Mouse (Mus musculus): Measurements from ENCODE around the gene Usp6nl. TPM values are rescaled to one million over a fixed set of nuclear protein-coding genes. Genes with fewer than 3 reads are reported as not detected.

Usp6nl gene
- polyA plus RNA-seq, 1 experiment from 2014 or later: 10.2 TPM

GRCm38 (mm10) chr2:6376071-6376470 lies 53.6 kb downstream of the Usp6nl start:
- H3K9me3 ChIP-seq (replicated peaks): no peaks in the 10 kb centered on the region
- H3K4me1 ChIP-seq (replicated peaks): peaks cover 24% of the 10 kb centered on the region
- no peak overlapping the region for H3K4me3 ChIP-seq
- H3K27me3 ChIP-seq (replicated peaks): no peaks in the 10 kb centered on the region
- H3K27ac ChIP-seq (ENCODE audit: poor library complexity, severe bottlenecking): no peak overlapping the region
- H3K36me3 ChIP-seq: no peaks in the 10 kb centered on the region
- no peak overlapping the region for H3K4me2 ChIP-seq
- WGBS: 90% methylated on average over 8 of the region's 8 CpGs
- ATAC-seq (ENCODE audit: insufficient number of reproducible peaks, low FRiP score): no peak
- H3K9ac ChIP-seq: no peak overlapping the region

- no peaks in the 10 kb centered on the region for H3K27me3 ChIP-seq (replicated peaks)
- no peak overlapping the region for H3K9ac ChIP-seq
- no peak overlapping the region for H3K4me3 ChIP-seq
- ATAC-seq (ENCODE audit: insufficient number of reproducible peaks, low FRiP score): no peak
- peaks cover 24% of the 10 kb centered on the region for H3K4me1 ChIP-seq (replicated peaks)
- 70% methylated on average over 4 of the region's 4 CpGs for WGBS
- H3K36me3 ChIP-seq: no peaks in the 10 kb centered on the region
- no peak overlapping the region for H3K27ac ChIP-seq (ENCODE audit: poor library complexity, severe bottlenecking)
- H3K9me3 ChIP-seq (replicated peaks): no peaks in the 10 kb centered on the region
- no peak overlapping the region for H3K4me2 ChIP-seq
Measured at GRCm38 (mm10) chr2:6376941-6377340, 54.5 kb downstream of the Usp6nl start.

- H3K4me2 ChIP-seq: no peak overlapping the region
- 47% methylated on average over 8 of the region's 8 CpGs for WGBS
- H3K9me3 ChIP-seq (replicated peaks): no peaks in the 10 kb centered on the region
- no peak for ATAC-seq (ENCODE audit: insufficient number of reproducible peaks, low FRiP score)
- H3K36me3 ChIP-seq: no peaks in the 10 kb centered on the region
- no peak overlapping the region for H3K9ac ChIP-seq
- H3K4me3 ChIP-seq: no peak overlapping the region
- H3K27me3 ChIP-seq (replicated peaks): no peaks in the 10 kb centered on the region
- H3K4me1 ChIP-seq (replicated peaks): peaks cover 24% of the 10 kb centered on the region
- no peak overlapping the region for H3K27ac ChIP-seq (ENCODE audit: poor library complexity, severe bottlenecking)
Measured at GRCm38 (mm10) chr2:6378590-6379205, 56.2 kb downstream of the Usp6nl start.

GRCm38 (mm10) chr2:6379731-6380212 lies 57.3 kb downstream of the Usp6nl start:
- H3K36me3 ChIP-seq: no peaks in the 10 kb centered on the region
- no peak overlapping the region for H3K27ac ChIP-seq (ENCODE audit: poor library complexity, severe bottlenecking)
- no peaks in the 10 kb centered on the region for H3K27me3 ChIP-seq (replicated peaks)
- no peak overlapping the region for H3K4me2 ChIP-seq
- H3K9ac ChIP-seq: no peak overlapping the region
- H3K4me3 ChIP-seq: no peak overlapping the region
- ATAC-seq (ENCODE audit: insufficient number of reproducible peaks, low FRiP score): no peak
- H3K9me3 ChIP-seq (replicated peaks): no peaks in the 10 kb centered on the region
- H3K4me1 ChIP-seq (replicated peaks): peaks cover 24% of the 10 kb centered on the region
- 81% methylated on average over 8 of the region's 8 CpGs for WGBS

- Histone ChIP-seq H3K36me3 (no peaks in the 10 kb centered on the region), H3K27ac (ENCODE audit: poor library complexity, severe bottlenecking) (no peak overlapping the region), H3K4me3 (no peak overlapping the region), H3K9me3 (replicated peaks) (no peaks in the 10 kb centered on the region), H3K4me1 (replicated peaks) (peaks cover 24% of the 10 kb centered on the region), H3K27me3 (replicated peaks) (no peaks in the 10 kb centered on the region), H3K9ac (no peak overlapping the region), H3K4me2 (no peak overlapping the region)
- WGBS: 77% methylated on average over 9 of the region's 9 CpGs
- ATAC-seq (ENCODE audit: insufficient number of reproducible peaks, low FRiP score): no peak
Measured at GRCm38 (mm10) chr2:6380401-6380800, 57.9 kb downstream of the Usp6nl start.

GRCm38 (mm10) chr2:6384407-6385146 lies 62.1 kb downstream of the Usp6nl start:
- no peak overlapping the region for H3K27ac ChIP-seq (ENCODE audit: poor library complexity, severe bottlenecking)
- ATAC-seq (ENCODE audit: insufficient number of reproducible peaks, low FRiP score): no peak
- 83% methylated on average over 14 of the region's 14 CpGs for WGBS

GRCm38 (mm10) chr2:6389162-6389561 lies 66.7 kb downstream of the Usp6nl start:
- no peaks in the 10 kb centered on the region for H3K27me3 ChIP-seq (replicated peaks)
- H3K4me2 ChIP-seq: no peak overlapping the region
- H3K9me3 ChIP-seq (replicated peaks): no peaks in the 10 kb centered on the region
- H3K36me3 ChIP-seq: peaks cover 5% of the 10 kb centered on the region; the same call in 1 of the 2 replicates
- peaks cover 23% of the 10 kb centered on the region for H3K4me1 ChIP-seq (replicated peaks)
- H3K9ac ChIP-seq: no peak overlapping the region
- no peak overlapping the region for H3K4me3 ChIP-seq
- WGBS: 57% methylated on average over 3 of the region's 3 CpGs
- H3K27ac ChIP-seq (ENCODE audit: poor library complexity, severe bottlenecking): no peak overlapping the region
- ATAC-seq (ENCODE audit: insufficient number of reproducible peaks, low FRiP score): no peak

More at GRCm38 (mm10) chr2:6384407-6385146, 62.1 kb downstream of the Usp6nl start:
- Histone ChIP-seq H3K4me1 (replicated peaks) (peaks cover 24% of the 10 kb centered on the region), H3K9me3 (replicated peaks) (no peaks in the 10 kb centered on the region), H3K9ac (no peak overlapping the region), H3K36me3 (no peaks in the 10 kb centered on the region), H3K27me3 (replicated peaks) (no peaks in the 10 kb centered on the region), H3K4me3 (no peak overlapping the region), H3K4me2 (no peak overlapping the region)

GRCm38 (mm10) chr2:6391261-6391660 lies 68.8 kb downstream of the Usp6nl start:
- ATAC-seq (ENCODE audit: insufficient number of reproducible peaks, low FRiP score): no peak
- WGBS: 29% methylated on average over 3 of the region's 3 CpGs
- no peaks in the 10 kb centered on the region for H3K27me3 ChIP-seq (replicated peaks)

GRCm38 (mm10) chr2:6391940-6392339 lies 69.5 kb downstream of the Usp6nl start:
- ATAC-seq (ENCODE audit: insufficient number of reproducible peaks, low FRiP score): no peak
- no peak overlapping the region for H3K9ac ChIP-seq
- H3K27me3 ChIP-seq (replicated peaks): no peaks in the 10 kb centered on the region
- 61% methylated on average over 6 of the region's 6 CpGs for WGBS
- no peak overlapping the region for H3K4me3 ChIP-seq
- H3K4me1 ChIP-seq (replicated peaks): peaks cover 35% of the 10 kb centered on the region
- no peak overlapping the region for H3K27ac ChIP-seq (ENCODE audit: poor library complexity, severe bottlenecking)
- H3K9me3 ChIP-seq (replicated peaks): no peaks in the 10 kb centered on the region
- H3K4me2 ChIP-seq: no peak overlapping the region
- H3K36me3 ChIP-seq: peaks cover 5% of the 10 kb centered on the region; the same call in 1 of the 2 replicates

More at GRCm38 (mm10) chr2:6391261-6391660, 68.8 kb downstream of the Usp6nl start:
- Histone ChIP-seq H3K27ac (ENCODE audit: poor library complexity, severe bottlenecking) (no peak overlapping the region), H3K36me3 (peaks cover 5% of the 10 kb centered on the region; the same call in 1 of the 2 replicates), H3K9me3 (replicated peaks) (no peaks in the 10 kb centered on the region), H3K9ac (no peak overlapping the region), H3K4me3 (no peak overlapping the region), H3K4me1 (replicated peaks) (peaks cover 31% of the 10 kb centered on the region), H3K4me2 (no peak overlapping the region)

- peak; percentile 51; the same call in 1 of the 2 replicates for ATAC-seq (ENCODE audit: insufficient number of reproducible peaks, low FRiP score)
- WGBS: 62% methylated on average over 7 of the region's 7 CpGs
- no peak overlapping the region for H3K4me3 ChIP-seq
- no peak overlapping the region for H3K9ac ChIP-seq
- no peaks in the 10 kb centered on the region for H3K27me3 ChIP-seq (replicated peaks)
- H3K36me3 ChIP-seq: peaks cover 5% of the 10 kb centered on the region; the same call in 1 of the 2 replicates
- H3K9me3 ChIP-seq (replicated peaks): no peaks in the 10 kb centered on the region
- H3K4me1 ChIP-seq (replicated peaks): peaks cover 22% of the 10 kb centered on the region
- H3K27ac ChIP-seq (ENCODE audit: poor library complexity, severe bottlenecking): peak overlapping the region; percentile 47
- H3K4me2 ChIP-seq: no peak overlapping the region
Measured at GRCm38 (mm10) chr2:6395851-6396625, 73.6 kb downstream of the Usp6nl start.
